Mouse (Mus musculus): ENCODE data around the gene Oas3. TPM values are rescaled to one million over a fixed set of nuclear protein-coding genes. Genes with fewer than 3 reads are reported as not detected.

The Oas3 gene
- polyA plus RNA-seq, 1 experiment, result not detected

GRCm38 (mm10) chr5:120729319-120729718, 48.1 kb downstream of the Oas3 start:
- no peaks in the 10 kb centered on the region for H3K36me3 ChIP-seq (ENCODE audit: control insufficient read depth, insufficient read depth)
- no peak overlapping the region for H3K4me3 ChIP-seq (ENCODE audit: insufficient read depth, poor library complexity, severe bottlenecking)
- TF ChIP-seq MYOD1 (IDR thresholded peaks at IDR 0.05; ENCODE audit: control insufficient read depth, insufficient read length, low read depth) (no peak), USF1 (IDR thresholded peaks at IDR 0.05; ENCODE audit: low read depth) (no peak)
- H3K27me3 ChIP-seq (ENCODE audit: control insufficient read depth, insufficient read depth, insufficient read length), result peaks cover 33% of the 10 kb centered on the region
- H3ac ChIP-seq (ENCODE audit: control insufficient read depth, insufficient read length, low read depth), result no peak overlapping the region
- no peaks in the 10 kb centered on the region for H3K79me3 ChIP-seq (ENCODE audit: low read depth)
- H3K79me2 ChIP-seq (ENCODE audit: control insufficient read depth, insufficient read depth), result no peaks in the 10 kb centered on the region

GRCm38 (mm10) chr5:120725811-120726455, 51.5 kb downstream of the Oas3 start:
- no peak overlapping the region for H3K4me3 ChIP-seq (ENCODE audit: insufficient read depth, poor library complexity, severe bottlenecking)
- no peak overlapping the region for H3ac ChIP-seq (ENCODE audit: control insufficient read depth, insufficient read length, low read depth)
- no peak for TF ChIP-seq FOSL1 (IDR thresholded peaks at IDR 0.05; ENCODE audit: insufficient read depth, low read length, poor library complexity, severe bottlenecking)
- TF ChIP-seq CEBPB (IDR thresholded peaks at IDR 0.05; ENCODE audit: low read depth), result no peak
- TF ChIP-seq MAX (IDR thresholded peaks at IDR 0.05), result no peak
- no peak for TF ChIP-seq USF1 (IDR thresholded peaks at IDR 0.05; ENCODE audit: low read depth)
- no peak for TF ChIP-seq CTCF (IDR thresholded peaks at IDR 0.05; ENCODE audit: control insufficient read depth, insufficient read depth, insufficient read length)
- no peak for TF ChIP-seq MYOG (IDR thresholded peaks at IDR 0.05; ENCODE audit: control insufficient read depth, extremely low read depth, insufficient read length)
- TF ChIP-seq MYOD1 (IDR thresholded peaks at IDR 0.05; ENCODE audit: control insufficient read depth, insufficient read length, low read depth), result no peak
- H3K36me3 ChIP-seq (ENCODE audit: control insufficient read depth, insufficient read depth), result no peaks in the 10 kb centered on the region
- peaks cover 21% of the 10 kb centered on the region for H3K27me3 ChIP-seq (ENCODE audit: control insufficient read depth, insufficient read depth, insufficient read length)
- no peaks in the 10 kb centered on the region for H3K79me3 ChIP-seq (ENCODE audit: low read depth)
- H3K79me2 ChIP-seq (ENCODE audit: control insufficient read depth, insufficient read depth), result no peaks in the 10 kb centered on the region

- no peaks in the 10 kb centered on the region for H3K79me2 ChIP-seq (ENCODE audit: control insufficient read depth, insufficient read depth)
- H3K36me3 ChIP-seq (ENCODE audit: control insufficient read depth, insufficient read depth), result no peaks in the 10 kb centered on the region
- no peak for TF ChIP-seq USF1 (IDR thresholded peaks at IDR 0.05; ENCODE audit: low read depth)
- no peaks in the 10 kb centered on the region for H3K79me3 ChIP-seq (ENCODE audit: low read depth)
- H3K4me3 ChIP-seq (ENCODE audit: insufficient read depth, poor library complexity, severe bottlenecking), result no peak overlapping the region
- no peak overlapping the region for H3ac ChIP-seq (ENCODE audit: control insufficient read depth, insufficient read length, low read depth)
- H3K27me3 ChIP-seq (ENCODE audit: control insufficient read depth, insufficient read depth, insufficient read length), result peaks cover 17% of the 10 kb centered on the region
These were observed 56.5 kb downstream of the Oas3 start for GRCm38 (mm10) chr5:120721005-120721404.

- Histone ChIP-seq H3K36me3 (ENCODE audit: control insufficient read depth, insufficient read depth) (no peaks in the 10 kb centered on the region), H3K4me3 (ENCODE audit: insufficient read depth, poor library complexity, severe bottlenecking) (no peak overlapping the region), H3K79me3 (ENCODE audit: low read depth) (no peaks in the 10 kb centered on the region), H3ac (ENCODE audit: control insufficient read depth, insufficient read length, low read depth) (no peak overlapping the region), H3K79me2 (ENCODE audit: control insufficient read depth, insufficient read depth) (no peaks in the 10 kb centered on the region), H3K27me3 (ENCODE audit: control insufficient read depth, insufficient read depth, insufficient read length) (peaks cover 29% of the 10 kb centered on the region)
- TF ChIP-seq MYOG (IDR thresholded peaks at IDR 0.05; ENCODE audit: control insufficient read depth, extremely low read depth, insufficient read length), result no peak
- no peak for TF ChIP-seq MAX (IDR thresholded peaks at IDR 0.05)
- TF ChIP-seq USF1 (IDR thresholded peaks at IDR 0.05; ENCODE audit: low read depth), result no peak
- TF ChIP-seq CEBPB (IDR thresholded peaks at IDR 0.05; ENCODE audit: low read depth), result no peak
- no peak for TF ChIP-seq CTCF (IDR thresholded peaks at IDR 0.05; ENCODE audit: control insufficient read depth, insufficient read depth, insufficient read length)
- no peak for TF ChIP-seq FOSL1 (IDR thresholded peaks at IDR 0.05; ENCODE audit: insufficient read depth, low read length, poor library complexity, severe bottlenecking)
- no peak for TF ChIP-seq MYOD1 (IDR thresholded peaks at IDR 0.05; ENCODE audit: control insufficient read depth, insufficient read length, low read depth)
These were observed 58.7 kb downstream of the Oas3 start for GRCm38 (mm10) chr5:120718600-120719378.

GRCm38 (mm10) chr5:120717136-120717535, 60.3 kb downstream of the Oas3 start:
- Histone ChIP-seq H3K4me3 (ENCODE audit: insufficient read depth, poor library complexity, severe bottlenecking) (no peak overlapping the region), H3K79me2 (ENCODE audit: control insufficient read depth, insufficient read depth) (no peaks in the 10 kb centered on the region), H3ac (ENCODE audit: control insufficient read depth, insufficient read length, low read depth) (no peak overlapping the region), H3K79me3 (ENCODE audit: low read depth) (no peaks in the 10 kb centered on the region), H3K27me3 (ENCODE audit: control insufficient read depth, insufficient read depth, insufficient read length) (peaks cover 44% of the 10 kb centered on the region), H3K36me3 (ENCODE audit: control insufficient read depth, insufficient read depth) (no peaks in the 10 kb centered on the region)
- no peak for TF ChIP-seq USF1 (IDR thresholded peaks at IDR 0.05; ENCODE audit: low read depth)
- no peak for TF ChIP-seq MYOG (IDR thresholded peaks at IDR 0.05; ENCODE audit: control insufficient read depth, extremely low read depth, insufficient read length)
- TF ChIP-seq CEBPB (IDR thresholded peaks at IDR 0.05; ENCODE audit: low read depth), result no peak
- TF ChIP-seq MAX (IDR thresholded peaks at IDR 0.05), result no peak
- no peak for TF ChIP-seq CTCF (IDR thresholded peaks at IDR 0.05; ENCODE audit: control insufficient read depth, insufficient read depth, insufficient read length)
- no peak for TF ChIP-seq FOSL1 (IDR thresholded peaks at IDR 0.05; ENCODE audit: insufficient read depth, low read length, poor library complexity, severe bottlenecking)
- no peak for TF ChIP-seq MYOD1 (IDR thresholded peaks at IDR 0.05; ENCODE audit: control insufficient read depth, insufficient read length, low read depth)

- H3K79me2 ChIP-seq (ENCODE audit: control insufficient read depth, insufficient read depth), result no peaks in the 10 kb centered on the region
- no peaks in the 10 kb centered on the region for H3K79me3 ChIP-seq (ENCODE audit: low read depth)
- no peak overlapping the region for H3ac ChIP-seq (ENCODE audit: control insufficient read depth, insufficient read length, low read depth)
- H3K36me3 ChIP-seq (ENCODE audit: control insufficient read depth, insufficient read depth), result no peaks in the 10 kb centered on the region
- TF ChIP-seq USF1 (IDR thresholded peaks at IDR 0.05; ENCODE audit: low read depth) (no peak), CTCF (IDR thresholded peaks at IDR 0.05; ENCODE audit: control insufficient read depth, insufficient read depth, insufficient read length) (peak; percentile 70)
- peaks cover 64% of the 10 kb centered on the region for H3K27me3 ChIP-seq (ENCODE audit: control insufficient read depth, insufficient read depth, insufficient read length)
- H3K4me3 ChIP-seq (ENCODE audit: insufficient read depth, poor library complexity, severe bottlenecking), result no peak overlapping the region
These were observed 63.1 kb downstream of the Oas3 start for GRCm38 (mm10) chr5:120714314-120714713.

All from C2C12 (cell line).